Mouse (Mus musculus) cerebellum, adult 11 months (tissue): ENCODE results near the gene Scn4b.

Experiments used
- DNase-seq: peaks from one replicate; pipeline ENCODE4 v3.0.0; 2022

Scn4b gene

DNA sequence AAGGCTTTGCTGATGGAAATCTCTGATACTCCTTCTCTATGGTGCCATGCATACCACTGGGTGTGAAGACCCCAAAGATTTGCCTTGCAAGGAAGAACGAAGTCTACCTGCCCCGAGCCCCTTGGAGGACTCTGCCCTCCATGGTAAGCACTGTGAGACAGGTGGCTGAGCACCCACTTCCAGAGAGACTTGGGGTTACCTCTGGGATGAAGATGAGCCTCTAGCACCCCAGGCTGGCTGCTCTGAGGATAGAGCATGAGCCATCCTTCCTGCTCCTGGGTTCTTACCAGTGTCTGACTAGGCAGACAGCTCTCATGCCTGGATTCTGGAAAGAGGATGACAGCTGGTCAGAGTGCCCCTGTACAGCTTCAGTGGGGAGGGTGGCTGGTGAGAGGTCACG lies 8.1 kb upstream of the Scn4b start:
- DNase-seq = no peak

DNA sequence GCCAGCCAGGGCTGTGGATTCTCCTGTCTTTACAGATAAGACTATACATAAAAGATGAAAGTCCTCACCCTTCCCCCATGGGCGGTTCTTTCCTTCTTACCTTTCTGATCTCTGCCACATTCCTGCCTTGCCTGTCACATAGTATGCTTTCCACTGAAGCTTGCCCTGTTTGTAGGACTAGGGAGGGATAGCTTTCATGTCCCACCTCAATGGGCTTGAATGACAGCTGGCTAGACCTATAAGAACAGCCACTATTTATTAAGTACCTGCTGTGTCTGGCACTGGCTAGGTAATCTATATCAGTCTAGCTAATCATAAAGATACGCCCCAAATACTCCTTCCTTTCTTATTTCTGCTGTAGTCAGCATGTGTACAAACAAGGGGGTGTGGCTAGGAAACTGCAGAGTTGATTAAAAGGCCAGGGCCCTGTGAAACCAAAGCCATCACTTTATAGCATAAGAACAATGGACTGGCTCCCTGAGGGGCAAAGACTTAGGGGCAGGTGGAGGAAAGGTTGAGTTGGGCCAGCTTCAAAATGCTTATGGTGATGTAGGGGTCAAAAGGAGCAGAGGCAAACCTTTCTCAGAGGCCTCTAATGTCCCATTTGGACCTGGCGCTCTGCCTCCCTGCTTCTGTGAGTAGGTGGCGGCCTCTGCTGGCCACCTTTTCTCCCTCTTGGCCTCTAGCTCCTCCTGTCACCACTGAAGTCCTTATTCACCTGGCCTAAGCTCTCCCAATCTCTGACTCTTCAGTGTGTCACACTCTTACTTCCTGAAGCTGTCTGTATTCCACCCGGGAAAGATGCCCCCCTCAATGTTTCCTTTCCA lies 4.5 kb upstream of the Scn4b start:
- DNase-seq = peak; percentile 77

DNA sequence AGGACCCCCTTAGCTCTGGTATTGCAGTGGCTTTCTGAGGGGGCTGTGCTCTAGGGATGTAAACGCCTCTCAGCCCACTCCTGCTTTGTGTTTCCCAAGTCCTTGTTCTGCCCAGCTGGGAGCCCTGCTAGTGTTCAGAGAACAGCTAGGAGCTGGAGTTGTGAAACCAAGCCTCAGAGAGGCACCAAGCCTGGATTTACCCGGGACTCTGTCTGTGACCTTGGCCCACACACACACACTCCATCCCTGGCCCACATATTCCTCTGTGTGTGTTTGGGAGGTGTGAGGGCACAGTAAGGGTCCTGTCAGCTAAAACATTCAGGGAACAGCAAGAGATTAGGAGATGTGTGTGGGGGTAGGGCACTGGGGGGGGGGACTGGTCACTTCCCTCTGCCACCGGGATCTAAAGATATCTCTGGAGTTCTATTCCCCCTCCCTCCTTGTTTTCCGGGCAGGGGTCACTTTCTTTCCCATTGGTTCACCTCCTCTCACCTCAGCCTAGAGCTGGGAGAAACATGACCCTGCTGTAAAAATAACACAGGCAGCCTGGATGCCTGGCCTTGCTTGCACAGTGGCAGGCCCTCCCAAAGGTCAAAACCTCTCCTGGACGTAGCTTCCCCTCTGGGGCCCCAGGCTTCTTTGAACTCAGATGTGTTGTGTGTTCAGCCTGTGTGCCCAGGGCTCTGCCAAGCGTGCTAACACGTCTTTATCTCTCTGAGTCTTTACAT lies 1.6 kb upstream of the Scn4b start:
- DNase-seq = no peak

DNA sequence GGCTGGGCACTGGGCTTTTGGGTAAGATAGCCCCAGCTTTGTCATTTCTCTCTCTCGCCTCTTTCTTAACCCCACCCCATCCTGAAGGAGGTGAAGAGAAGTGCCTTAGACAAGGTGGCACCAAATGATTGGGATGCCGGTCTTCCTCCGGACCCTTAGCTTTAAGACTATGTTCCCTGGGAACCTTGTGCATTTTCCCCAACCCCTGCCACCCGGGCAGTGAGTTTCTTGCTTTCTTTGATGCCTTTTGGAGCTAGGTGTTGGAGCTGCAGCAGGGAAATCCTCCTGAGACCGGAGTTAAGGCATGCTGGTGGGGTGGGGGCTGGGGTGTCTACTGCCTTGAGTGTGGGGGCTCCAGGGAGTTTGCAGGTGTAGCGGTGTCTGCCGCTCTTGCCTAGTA lies 887 bp downstream of the Scn4b start:
- DNase-seq = no peak

DNA sequence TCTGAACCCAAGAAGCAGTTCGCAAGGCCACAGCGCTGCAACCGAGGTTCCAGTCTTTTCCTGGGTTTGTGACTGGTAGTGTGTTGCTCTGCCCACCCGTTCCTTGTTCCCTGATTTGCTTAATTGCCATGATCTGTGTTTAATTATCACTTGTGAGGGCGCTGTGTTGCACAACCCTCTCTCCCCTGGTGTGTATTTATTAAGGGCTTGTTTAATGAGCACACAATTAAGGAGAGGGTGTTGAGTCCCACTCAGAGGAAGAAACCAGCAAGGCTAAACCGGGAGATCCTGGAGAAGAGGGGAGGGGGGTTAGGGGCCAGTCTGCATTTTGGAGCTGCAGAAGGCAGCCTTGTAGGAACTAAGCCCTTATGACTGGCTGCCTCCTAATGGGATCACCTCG lies 2.8 kb downstream of the Scn4b start:
- DNase-seq = no peak

DNA sequence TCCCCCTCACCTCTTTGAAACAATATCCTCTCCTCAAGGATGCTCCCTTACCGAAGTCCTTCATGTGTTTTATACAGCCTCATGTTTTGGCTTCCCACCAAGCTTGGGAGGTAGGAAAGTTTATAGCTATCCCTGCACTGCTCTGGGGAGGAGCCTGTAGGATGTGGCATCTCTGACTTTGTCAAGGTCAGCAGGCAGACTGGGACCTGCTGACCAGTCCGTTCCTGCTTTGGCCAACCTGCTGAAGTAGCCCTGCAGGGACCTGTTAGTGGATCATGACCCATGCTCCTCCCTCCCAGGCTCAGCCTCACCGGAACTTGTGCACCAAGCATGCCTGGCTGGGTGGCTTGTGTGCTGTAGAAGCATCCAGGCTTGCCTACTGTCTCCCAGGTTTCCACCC lies 4.5 kb downstream of the Scn4b start:
- no peak for DNase-seq

DNA sequence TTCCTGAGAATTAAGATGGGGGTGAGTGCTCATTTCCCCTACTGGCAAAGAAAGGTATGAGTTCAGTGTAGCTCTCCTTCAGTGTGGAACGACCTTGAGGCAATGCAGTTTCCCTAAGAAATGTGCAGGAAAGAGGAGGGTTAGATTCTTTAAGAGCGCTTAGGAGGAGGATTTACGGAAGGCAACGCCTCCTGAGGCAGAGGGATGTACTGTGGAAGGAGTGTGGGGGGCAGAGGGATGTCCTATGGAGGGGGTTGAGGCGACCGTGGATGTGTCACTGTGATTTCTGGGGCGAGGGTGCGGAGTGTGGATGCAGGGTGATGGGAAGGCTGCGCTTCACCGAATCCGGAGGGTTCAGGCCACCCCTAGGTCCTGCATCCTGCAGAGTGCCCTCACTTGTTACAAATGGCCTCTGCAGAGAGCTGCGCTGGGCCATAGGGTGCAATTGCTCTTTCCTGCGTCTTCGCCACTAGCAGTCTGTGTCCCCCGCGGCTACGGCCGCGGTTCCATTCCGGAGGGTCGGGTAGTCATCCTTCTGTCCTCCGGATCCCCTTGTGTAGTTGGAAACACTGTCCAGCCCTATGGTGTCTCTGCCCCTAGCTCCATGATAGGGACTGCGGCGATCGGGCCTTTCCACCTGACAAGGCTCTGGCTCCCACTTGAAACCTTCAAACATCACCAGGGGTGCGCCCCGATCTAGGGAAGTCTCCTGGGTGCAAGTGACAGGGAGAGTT lies 7.5 kb downstream of the Scn4b start:
- peak; percentile 37 for DNase-seq

DNA sequence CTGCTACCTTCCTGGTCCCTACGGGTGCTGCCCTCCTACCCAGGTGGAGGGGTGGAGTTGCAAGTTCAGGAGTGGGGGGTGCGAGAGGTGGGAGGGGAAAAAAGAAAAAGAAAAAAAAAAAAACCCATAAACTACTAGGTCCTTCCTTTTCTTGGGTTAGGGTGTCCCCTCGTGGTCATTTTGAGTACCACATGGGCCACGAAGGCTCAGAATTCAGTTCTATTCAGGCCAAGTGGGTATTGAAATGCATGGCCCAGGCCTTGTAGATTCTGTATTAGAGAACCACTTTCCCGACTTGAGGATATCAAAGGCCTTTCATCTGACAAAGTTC lies 8.0 kb downstream of the Scn4b start:
- peak; percentile 71 for DNase-seq

DNA sequence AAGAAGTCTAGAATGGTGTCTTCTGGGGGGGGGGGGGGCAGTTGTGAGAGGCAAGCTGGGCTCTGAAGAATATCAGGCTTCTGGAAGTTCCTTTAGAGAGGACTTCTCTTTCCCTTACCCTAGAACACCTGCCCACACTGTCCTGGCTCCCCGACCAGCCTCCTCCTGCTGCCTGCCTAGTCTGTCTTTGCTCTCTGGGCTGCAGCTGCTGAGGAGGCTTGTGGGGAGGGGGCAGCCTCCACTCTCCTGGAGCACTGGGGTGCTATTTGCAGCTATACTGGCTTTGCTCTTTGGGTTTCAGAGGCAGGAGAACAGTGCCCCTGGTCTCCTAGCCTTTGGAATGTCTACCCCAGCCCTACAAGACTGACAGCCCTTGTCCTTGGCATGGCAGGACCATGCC lies 12.7 kb downstream of the Scn4b start:
- DNase-seq = no peak

DNA sequence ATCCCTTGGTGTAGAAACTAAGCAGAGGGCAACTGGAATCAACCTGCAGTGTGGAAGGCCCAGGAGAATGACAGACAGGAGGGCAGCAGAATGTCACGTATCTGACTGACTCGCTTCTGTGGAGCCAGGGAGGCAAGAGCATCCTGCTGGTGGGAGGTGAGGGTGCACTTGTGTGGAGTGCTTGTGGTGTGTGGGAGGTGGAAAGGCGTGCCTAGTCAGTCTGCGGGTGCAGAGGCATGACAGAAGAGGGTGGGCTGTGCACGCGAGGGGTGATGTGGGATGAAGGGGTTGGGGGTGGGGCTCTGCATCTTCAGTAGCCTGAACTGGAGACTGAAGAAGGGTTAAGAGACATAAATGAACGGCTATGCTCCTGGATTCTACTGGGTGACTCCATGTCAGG lies 15.2 kb downstream of the Scn4b start:
- DNase-seq = no peak

DNA sequence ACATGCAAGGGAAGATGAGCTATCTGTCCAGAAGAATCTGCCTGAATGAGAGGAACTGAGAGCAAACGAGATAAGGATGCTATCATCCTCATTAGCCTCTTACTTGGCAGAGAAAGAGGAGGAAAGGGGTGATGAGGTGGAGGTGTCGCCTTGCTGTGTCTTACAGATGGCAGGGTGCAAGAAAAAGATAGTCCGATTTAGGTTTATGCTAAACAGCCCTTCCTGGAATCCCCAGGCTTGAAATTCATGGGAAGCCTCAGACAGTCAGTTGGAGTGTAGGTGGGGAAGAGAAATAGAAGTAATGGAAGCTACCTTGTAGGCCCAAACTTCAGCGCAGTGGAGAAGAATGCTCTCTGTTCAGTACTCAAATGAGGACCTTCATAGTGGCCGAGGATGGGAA lies 29.7 kb downstream of the Scn4b start:
- DNase-seq = no peak

DNA sequence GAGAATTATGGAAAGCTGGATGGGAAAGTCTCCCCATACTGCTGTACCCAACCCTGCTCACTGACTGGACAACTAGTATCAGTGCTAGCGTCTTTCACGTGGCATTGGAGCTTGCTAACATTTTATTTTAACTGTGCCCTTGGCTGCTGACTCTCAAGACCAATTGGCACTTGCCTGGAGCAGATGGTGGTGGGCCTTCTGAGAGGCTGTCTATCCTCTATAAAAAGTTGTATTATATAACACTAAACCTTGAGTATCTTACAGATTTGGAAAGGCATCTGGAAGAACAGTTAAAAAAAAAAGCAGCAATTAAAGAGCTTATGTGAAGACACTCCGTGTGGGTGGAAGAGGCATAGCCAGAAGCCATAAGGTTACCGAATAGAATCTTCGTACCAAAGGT lies 32.0 kb downstream of the Scn4b start:
- DNase-seq = no peak

DNA sequence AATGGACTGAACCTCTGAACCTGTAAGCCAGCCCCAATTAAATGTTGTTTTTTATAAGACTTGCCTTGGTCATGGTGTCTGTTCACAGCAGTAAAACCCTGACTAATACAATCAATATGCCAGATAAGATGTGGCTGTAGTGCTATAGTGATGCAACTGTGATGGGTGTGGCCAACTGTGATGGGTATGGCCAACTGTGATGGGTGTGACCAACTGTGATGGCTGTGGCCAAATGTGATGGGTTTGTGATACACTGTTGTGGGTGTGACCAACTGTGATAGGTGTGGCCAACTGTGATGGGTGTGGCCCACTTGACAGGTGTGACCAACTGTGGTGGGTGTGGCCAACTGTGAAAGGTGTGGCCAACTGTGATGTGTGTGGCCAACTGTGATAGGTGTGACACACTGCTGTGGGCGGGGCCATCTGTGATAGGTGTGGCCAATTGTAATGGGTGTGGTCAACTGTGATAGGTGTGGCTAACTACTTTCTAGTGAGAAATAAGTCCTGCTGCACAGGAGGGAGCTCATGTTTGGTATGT lies 32.9 kb downstream of the Scn4b start:
- DNase-seq = no peak

DNA sequence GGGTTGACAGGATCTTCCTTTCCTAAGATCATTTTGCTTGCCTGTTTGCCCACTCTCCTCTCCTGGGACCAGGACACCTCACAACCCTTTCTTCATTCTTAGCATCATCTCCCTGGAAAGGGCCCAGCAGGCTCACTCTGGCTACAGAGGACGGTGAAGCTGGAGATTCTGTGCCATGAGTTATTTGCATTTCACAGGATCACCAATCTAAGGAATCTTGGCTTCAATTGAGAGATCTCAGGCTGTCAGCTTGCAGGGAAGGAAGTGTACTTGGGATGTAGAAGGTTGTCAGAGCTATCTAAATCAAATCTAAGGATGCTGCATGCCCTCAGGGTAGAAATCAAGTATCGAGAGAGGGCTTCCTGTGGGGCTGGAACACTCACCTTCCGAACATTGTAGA lies 35.3 kb downstream of the Scn4b start:
- DNase-seq = no peak

DNA sequence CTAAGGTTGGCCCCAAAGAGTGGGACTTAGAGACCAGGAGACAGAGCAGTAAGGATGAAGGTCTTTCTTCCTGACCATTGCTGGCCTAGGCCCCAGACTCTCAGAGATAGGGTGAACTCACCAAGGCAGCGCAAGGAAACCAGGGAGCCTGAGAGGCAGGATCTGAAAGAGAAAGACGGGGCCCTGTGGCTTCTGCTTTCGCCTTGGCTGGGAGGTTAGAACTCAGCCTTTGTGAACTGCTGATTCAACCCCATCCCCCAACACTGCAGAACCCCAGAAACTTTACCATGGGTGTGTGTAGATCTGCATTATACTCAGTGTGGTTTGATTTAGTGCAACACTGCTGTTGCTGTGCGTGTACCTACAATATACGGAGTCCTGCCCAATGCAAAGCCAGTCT lies 41.1 kb downstream of the Scn4b start:
- no peak for DNase-seq

DNA sequence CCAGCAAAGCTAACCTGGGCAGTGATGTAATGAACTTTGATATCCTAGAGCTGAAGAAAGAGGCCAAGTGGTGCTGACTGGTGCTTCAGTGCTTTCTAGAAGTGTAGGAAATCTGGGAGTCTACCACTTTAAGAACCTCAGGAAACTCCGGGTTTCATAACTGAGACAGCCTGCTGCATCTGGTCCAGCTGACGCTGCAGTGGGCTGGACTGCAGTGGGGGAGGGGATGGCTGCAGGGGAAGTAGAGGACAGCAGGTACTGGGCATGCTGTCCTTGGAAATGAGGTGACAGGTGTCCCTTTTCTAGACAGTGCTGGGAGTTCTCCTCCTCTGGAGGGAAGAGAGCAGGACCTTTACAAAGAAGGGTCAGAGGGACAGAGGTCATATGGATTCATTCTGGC lies 43.6 kb downstream of the Scn4b start, which contains the start of gene BC049352:
BC049352 (plus strand) TSS at position 238 of the 400 bp plus-strand sequence.
- DNase-seq = no peak

DNA sequence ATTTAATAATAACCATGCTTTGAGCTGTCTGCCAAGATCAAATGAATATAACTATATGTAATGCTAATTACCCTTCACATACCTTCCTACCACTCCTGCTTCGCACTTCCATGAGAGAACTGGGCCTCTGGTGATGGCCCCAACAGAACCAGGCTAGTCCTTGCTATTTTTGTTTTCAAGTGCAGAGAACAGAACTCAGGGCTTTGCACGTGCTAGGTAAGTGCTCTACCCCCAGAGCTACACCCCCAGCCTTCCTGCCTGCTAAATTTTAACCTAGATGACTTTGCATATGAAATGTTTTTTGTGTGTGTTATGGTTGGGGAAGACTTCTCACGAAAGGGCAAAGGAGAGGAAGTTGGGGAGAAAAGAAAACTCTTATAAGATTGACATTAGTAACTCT lies 44.3 kb downstream of the Scn4b start:
- no peak for DNase-seq

DNA sequence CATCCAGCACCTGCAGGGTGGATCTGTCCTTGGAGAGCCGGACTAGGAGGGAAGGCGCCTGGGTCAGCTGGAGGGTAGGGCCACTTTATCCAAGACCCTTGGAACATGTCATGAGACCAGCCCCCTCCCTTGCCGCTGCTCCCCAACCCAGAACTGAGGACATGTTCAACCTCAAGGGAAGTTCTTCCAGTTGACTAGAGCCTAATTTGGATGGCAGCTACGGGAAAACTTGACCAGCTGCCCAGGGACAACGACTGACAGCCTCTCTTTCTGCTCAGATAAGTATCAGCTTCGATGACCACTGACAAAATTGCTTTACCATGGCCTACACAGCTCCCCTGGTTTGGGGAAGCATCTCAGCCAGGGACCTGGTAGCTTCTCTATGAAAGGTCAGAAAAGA lies 45.1 kb downstream of the Scn4b start:
- DNase-seq = peak; percentile 4

DNA sequence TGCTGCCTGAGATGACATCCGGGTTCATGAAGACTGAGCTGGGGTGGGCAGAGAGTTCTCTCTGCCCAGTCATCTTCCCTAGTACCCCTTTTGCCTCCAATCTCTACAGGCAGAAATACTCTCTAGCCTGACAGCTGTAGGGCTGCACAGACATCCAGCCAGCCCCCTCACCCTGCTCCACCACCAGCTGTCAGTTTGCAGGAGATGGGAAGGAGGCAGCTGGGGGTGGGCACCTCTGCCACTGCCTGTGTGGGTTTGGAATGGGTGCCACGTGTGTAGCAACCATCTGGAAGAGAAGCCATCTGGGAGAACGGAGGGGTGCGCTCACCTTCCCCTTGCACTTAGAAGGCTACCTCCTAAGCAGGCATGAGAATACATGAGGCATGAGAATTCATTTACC lies 47.1 kb downstream of the Scn4b start:
- no peak for DNase-seq

DNA sequence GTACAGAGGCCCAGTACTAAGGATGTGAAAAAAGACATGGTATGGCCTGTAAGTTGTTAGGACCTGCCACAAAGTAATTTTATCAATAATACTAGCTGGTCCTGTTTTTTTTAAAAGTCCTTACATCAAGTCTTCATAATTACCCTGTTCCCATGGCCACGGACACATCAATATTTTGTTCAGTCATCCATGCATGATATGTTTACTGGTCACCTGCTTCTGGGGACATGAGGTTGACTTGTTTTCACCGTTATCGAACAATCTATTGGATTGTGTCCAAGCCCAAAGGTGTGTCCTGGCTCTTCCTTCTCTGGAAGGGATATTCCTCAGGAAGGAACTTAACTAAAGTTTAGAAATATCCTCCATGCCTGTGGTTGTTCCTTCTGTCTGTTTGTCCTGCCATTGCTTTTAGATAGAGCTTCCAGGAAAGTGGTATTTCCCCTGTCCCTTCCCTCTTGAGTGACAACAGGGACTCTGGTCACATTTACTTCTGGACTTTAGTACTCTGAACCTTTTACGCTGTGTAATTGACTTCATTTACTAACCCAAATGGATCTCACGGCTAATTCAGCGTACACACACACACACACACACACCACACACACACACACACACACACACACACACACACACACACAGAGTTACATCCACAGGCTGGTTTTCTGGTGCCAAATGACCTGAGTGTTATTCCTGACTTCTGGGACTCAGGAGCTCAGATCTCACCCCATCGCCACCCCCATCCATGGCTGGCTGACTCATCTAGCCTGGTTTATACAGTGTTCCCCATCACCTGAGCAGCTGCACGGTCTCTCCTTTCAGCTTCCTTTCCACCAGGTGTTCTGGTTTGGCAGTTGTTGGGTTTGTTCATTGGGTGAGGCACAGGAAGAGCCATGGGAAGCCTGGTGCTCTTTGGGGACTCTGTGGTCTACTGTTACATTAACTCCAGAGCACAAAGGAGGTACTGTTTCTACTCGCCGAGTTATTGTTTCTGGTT lies 50.7 kb downstream of the Scn4b start:
- no peak for DNase-seq

DNA sequence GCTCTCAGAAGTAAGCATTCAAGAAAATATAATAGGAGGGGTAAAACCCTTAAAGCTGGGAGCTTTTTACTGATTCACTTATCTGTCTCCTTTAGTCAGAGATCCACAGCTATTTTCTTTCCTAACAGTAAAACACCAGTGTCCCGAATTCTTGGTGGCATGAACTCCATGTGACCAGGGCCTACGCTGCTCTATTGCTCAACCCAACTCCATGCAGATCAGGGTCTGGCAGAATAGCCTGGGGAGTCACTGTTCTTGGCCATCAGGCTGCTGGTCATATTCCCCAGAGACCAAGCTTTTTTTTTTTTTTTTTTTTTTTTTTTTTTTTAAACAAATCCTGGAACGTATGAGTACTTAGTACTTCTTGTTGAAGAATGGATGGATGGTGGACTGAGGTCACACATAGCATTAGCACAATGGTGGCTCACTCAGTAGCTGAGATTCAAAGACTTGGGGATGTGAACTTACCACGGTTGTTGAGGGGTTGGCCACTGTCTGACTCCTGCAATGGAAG lies 51.5 kb downstream of the Scn4b start:
- no peak for DNase-seq

DNA sequence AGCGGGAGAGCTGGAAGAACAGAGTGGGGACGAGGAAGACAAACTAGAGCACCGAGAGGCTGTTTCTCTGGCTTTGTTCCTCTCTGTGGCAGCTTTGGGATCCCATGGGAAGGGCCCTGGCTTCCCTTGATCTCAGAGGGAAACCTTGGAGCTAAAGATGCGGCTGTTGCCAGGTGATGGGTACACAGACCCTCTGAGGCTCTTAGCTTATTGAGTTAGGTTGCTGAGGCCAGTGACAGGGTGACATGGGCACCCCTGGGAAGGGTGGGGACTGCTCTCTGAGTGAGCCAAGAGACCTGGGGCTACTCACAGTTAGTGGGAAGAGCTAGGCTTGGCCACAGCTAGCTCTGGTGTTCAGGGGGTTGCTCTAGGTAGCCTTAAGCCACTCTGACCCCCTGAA lies 57.3 kb downstream of the Scn4b start:
- no peak for DNase-seq
